8 mouse cellular contexts compared by ENCODE assay signal in the genomic region with DNA sequence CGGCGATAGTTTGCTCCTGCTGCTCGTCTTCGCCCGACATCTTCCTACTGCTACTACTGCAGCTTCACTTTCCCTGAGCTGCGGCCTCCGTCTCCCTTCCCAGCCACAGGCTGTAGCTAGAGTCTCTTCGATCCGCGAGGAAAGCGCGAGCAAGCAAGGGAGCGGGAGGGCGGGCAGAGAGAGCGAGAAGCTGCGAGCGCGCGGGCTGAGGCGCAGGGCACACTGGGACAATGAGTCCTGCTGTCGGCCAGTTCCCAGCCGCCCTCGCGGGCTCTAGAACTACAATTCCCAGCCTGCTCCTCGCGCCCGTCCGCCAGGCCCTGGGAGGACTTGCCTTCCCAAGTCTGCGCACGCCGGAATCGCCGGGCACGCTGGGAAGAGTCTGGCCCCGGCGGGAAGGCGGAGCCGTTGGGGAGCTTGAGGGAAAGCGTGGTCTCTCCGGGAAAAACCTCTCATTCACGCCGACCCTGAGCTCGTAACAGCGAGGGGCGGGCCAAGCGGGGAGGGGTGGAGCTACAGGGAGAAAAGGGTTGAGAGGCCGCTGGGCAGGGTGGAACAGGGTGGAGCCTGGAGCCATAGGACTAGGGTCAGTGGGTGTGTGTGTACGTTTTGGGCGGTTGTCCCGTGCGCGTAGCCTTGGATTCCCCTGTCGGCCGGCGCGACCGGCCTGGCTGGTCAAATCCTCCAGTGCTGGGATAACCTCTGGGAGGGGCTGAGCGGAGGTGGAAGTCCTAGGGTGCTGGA. TPM values are rescaled to one million over a fixed set of nuclear protein-coding genes. Genes with fewer than 3 reads are reported as not detected.
DNase-seq lines count a peak whose midpoint lies in the region; ATAC-seq and TF ChIP-seq lines count a peak whose summit lies in the region.

A gene (minus strand): TSS at position 200 of the 744 bp plus-strand sequence.

- peak; percentile 100 for DNase-seq in brain, embryonic 14.5 days (ENCODE audit: low read depth)
- peak; percentile 99 for DNase-seq in kidney, postnatal 0 days (ENCODE audit: low spot score)
- DNase-seq in liver, embryonic 11.5 days (ENCODE audit: low spot score): peak; percentile 100
- peak; percentile 93 for DNase-seq in naive thymus-derived CD4-positive, alpha-beta T cell, adult 2 months (ENCODE audit: low read depth)

- H3K4me3 ChIP-seq in C2C12 (ENCODE audit: insufficient read depth, poor library complexity, severe bottlenecking): peak within 1 kb of the TSS; percentile 99
- peak within 1 kb of the TSS; percentile 87 for H3K4me3 ChIP-seq in erythroblast, embryonic 14.5 days (replicated peaks)
- peak within 1 kb of the TSS; percentile 86 for H3K4me3 ChIP-seq in heart, embryonic 11.5 days (ENCODE audit: low read depth, low read length)
- peak within 1 kb of the TSS; percentile 69 for H3K4me3 ChIP-seq in kidney, postnatal 0 days (replicated peaks; ENCODE audit: low read depth, low read length)
- peak within 1 kb of the TSS; percentile 91 for H3K4me3 ChIP-seq in liver, embryonic 11.5 days (ENCODE audit: low read depth, low read length)
- H3K4me3 ChIP-seq in stomach, embryonic 14.5 days (ENCODE audit: low read depth, low read length): peak within 1 kb of the TSS; percentile 90

- peak; percentile 97 for ATAC-seq in heart, embryonic 11.5 days (replicated peaks; ENCODE audit: insufficient number of reproducible peaks, low FRiP score, low TSS enrichment)
- ATAC-seq in kidney, postnatal 0 days (replicated peaks; ENCODE audit: low FRiP score, low read depth): peak; percentile 98
- peak; percentile 99 for ATAC-seq in liver, embryonic 11.5 days (replicated peaks; ENCODE audit: low FRiP score)
- peak; percentile 98 for ATAC-seq in stomach, embryonic 14.5 days (ENCODE audit: insufficient number of reproducible peaks, insufficient read depth, low FRiP score, low read depth)

- H3K4me2 ChIP-seq in heart, embryonic 11.5 days: peak within 1 kb of the TSS; percentile 79
- peak within 1 kb of the TSS; percentile 86 for H3K4me2 ChIP-seq in kidney, postnatal 0 days (ENCODE audit: low read length)
- peak within 1 kb of the TSS; percentile 76 for H3K4me2 ChIP-seq in liver, embryonic 11.5 days
- peak within 1 kb of the TSS; percentile 86 for H3K4me2 ChIP-seq in stomach, embryonic 14.5 days (replicated peaks; ENCODE audit: low read depth, low read length)

- H3K79me3 ChIP-seq in C2C12 (ENCODE audit: low read depth): peaks cover 41% of the 10 kb centered on the region

- H3K27me3 ChIP-seq in C2C12 (ENCODE audit: control insufficient read depth, insufficient read depth, insufficient read length): no peaks in the 10 kb centered on the region
- H3K27me3 ChIP-seq in erythroblast, embryonic 14.5 days (ENCODE audit: control insufficient read depth): peaks cover 7% of the 10 kb centered on the region
- no peaks in the 10 kb centered on the region for H3K27me3 ChIP-seq in heart, embryonic 11.5 days (ENCODE audit: control insufficient read depth, insufficient read depth, low read length)
- no peaks in the 10 kb centered on the region for H3K27me3 ChIP-seq in kidney, postnatal 0 days (ENCODE audit: insufficient read depth, low read length)
- H3K27me3 ChIP-seq in liver, embryonic 11.5 days (replicated peaks; ENCODE audit: control insufficient read depth, insufficient read depth, low read length): no peaks in the 10 kb centered on the region
- no peaks in the 10 kb centered on the region for H3K27me3 ChIP-seq in stomach, embryonic 14.5 days (ENCODE audit: control insufficient read depth, insufficient read depth, low read length)

- peak; percentile 59; the same call in 1 of the 2 replicates for TF ChIP-seq POLR2A in brain, embryonic 14.5 days (IDR thresholded peaks at IDR 0.05; ENCODE audit: borderline replicate concordance, extremely low read depth, insufficient read depth, insufficient read length, poor library complexity, severe bottlenecking)

- H3ac ChIP-seq in C2C12 (ENCODE audit: control insufficient read depth, insufficient read length, low read depth): peak within 1 kb of the TSS; percentile 96

- TF ChIP-seq CTCF in C2C12 (IDR thresholded peaks at IDR 0.05; ENCODE audit: control insufficient read depth, insufficient read depth, insufficient read length): no peak
- TF ChIP-seq CTCF in brain, embryonic 14.5 days (IDR thresholded peaks at IDR 0.05; ENCODE audit: borderline replicate concordance, extremely low read depth, insufficient read depth, insufficient read length): no peak
- TF ChIP-seq CTCF in kidney, postnatal 0 days (IDR thresholded peaks at IDR 0.05; ENCODE audit: low read depth): peak; percentile 11

- peaks cover 49% of the 10 kb centered on the region for H3K79me2 ChIP-seq in C2C12 (ENCODE audit: control insufficient read depth, insufficient read depth)

- peaks cover 39% of the 10 kb centered on the region for H3K36me3 ChIP-seq in C2C12 (ENCODE audit: control insufficient read depth, insufficient read depth)
- H3K36me3 ChIP-seq in erythroblast, embryonic 14.5 days (ENCODE audit: control insufficient read depth): peaks cover 36% of the 10 kb centered on the region
- peaks cover 12% of the 10 kb centered on the region for H3K36me3 ChIP-seq in heart, embryonic 11.5 days (ENCODE audit: control insufficient read depth, insufficient read depth, low read length)
- peaks cover 18% of the 10 kb centered on the region; the same call in 1 of the 2 replicates for H3K36me3 ChIP-seq in kidney, postnatal 0 days (ENCODE audit: insufficient read depth, low read length)
- peaks cover 18% of the 10 kb centered on the region for H3K36me3 ChIP-seq in liver, embryonic 11.5 days (ENCODE audit: control insufficient read depth, insufficient read depth, low read length)
- peaks cover 25% of the 10 kb centered on the region for H3K36me3 ChIP-seq in stomach, embryonic 14.5 days (ENCODE audit: control insufficient read depth, insufficient read depth, low read length)

- H3K27ac ChIP-seq in heart, embryonic 11.5 days (ENCODE audit: low read depth, low read length): peak within 1 kb of the TSS; percentile 94
- H3K27ac ChIP-seq in kidney, postnatal 0 days: peak within 1 kb of the TSS; percentile 79
- peak within 1 kb of the TSS; percentile 89 for H3K27ac ChIP-seq in liver, embryonic 11.5 days (ENCODE audit: low read depth, low read length)
- H3K27ac ChIP-seq in stomach, embryonic 14.5 days (ENCODE audit: low read length): peak within 1 kb of the TSS; percentile 92

- under 1% methylated on average over 58 of the region's 58 CpGs for WGBS in heart, embryonic 11.5 days (ENCODE audit: insufficient replicate concordance)
- WGBS in kidney, postnatal 0 days: under 1% methylated on average over 58 of the region's 58 CpGs
- WGBS in liver, embryonic 11.5 days: under 1% methylated on average over 58 of the region's 58 CpGs
- under 1% methylated on average over 58 of the region's 58 CpGs for WGBS in stomach, embryonic 14.5 days

- H3K9ac ChIP-seq in heart, embryonic 11.5 days (ENCODE audit: low read depth, low read length): peak within 1 kb of the TSS; percentile 93
- H3K9ac ChIP-seq in kidney, postnatal 0 days (ENCODE audit: low read depth, low read length): peak within 1 kb of the TSS; percentile 80
- H3K9ac ChIP-seq in liver, embryonic 11.5 days (ENCODE audit: low read depth, low read length): peak within 1 kb of the TSS; percentile 97
- H3K9ac ChIP-seq in stomach, embryonic 14.5 days (replicated peaks; ENCODE audit: low read depth, low read length): peak within 1 kb of the TSS; percentile 79

- no peaks in the 10 kb centered on the region for H3K9me3 ChIP-seq in erythroblast, embryonic 14.5 days (ENCODE audit: control insufficient read depth, low read length)
- H3K9me3 ChIP-seq in heart, embryonic 11.5 days (replicated peaks; ENCODE audit: control insufficient read depth, low read length): no peaks in the 10 kb centered on the region
- no peaks in the 10 kb centered on the region for H3K9me3 ChIP-seq in kidney, postnatal 0 days (replicated peaks; ENCODE audit: low read length)
- no peaks in the 10 kb centered on the region for H3K9me3 ChIP-seq in liver, embryonic 11.5 days (ENCODE audit: control insufficient read depth, low read length)
- H3K9me3 ChIP-seq in stomach, embryonic 14.5 days (ENCODE audit: control insufficient read depth, low read depth, low read length): no peaks in the 10 kb centered on the region

- H3K4me1 ChIP-seq in erythroblast, embryonic 14.5 days (ENCODE audit: control insufficient read depth): peaks cover 42% of the 10 kb centered on the region
- peaks cover 5% of the 10 kb centered on the region; the same call in 1 of the 2 replicates for H3K4me1 ChIP-seq in heart, embryonic 11.5 days (ENCODE audit: control insufficient read depth, insufficient read depth, low read length)
- H3K4me1 ChIP-seq in kidney, postnatal 0 days (replicated peaks; ENCODE audit: insufficient read depth, low read length): 0 out of 2 replicates have a peak, but pooled peaks cover 8% of the 10 kb centered on the region
- H3K4me1 ChIP-seq in liver, embryonic 11.5 days (replicated peaks; ENCODE audit: control insufficient read depth, insufficient read depth, low read length): peaks cover 9% of the 10 kb centered on the region; the same call in 1 of the 2 replicates
- H3K4me1 ChIP-seq in stomach, embryonic 14.5 days (ENCODE audit: control insufficient read depth, insufficient read depth, low read length): peaks cover 12% of the 10 kb centered on the region

TF ChIP-seq in C2C12, 6 proteins besides CTCF, POLR2A, EP300 and RAD21:
- TF ChIP-seq MYOD1 (IDR thresholded peaks at IDR 0.05; ENCODE audit: control insufficient read depth, insufficient read length, low read depth): no peak
- no peak for TF ChIP-seq FOSL1 (IDR thresholded peaks at IDR 0.05; ENCODE audit: insufficient read depth, low read length, poor library complexity, severe bottlenecking)
- no peak for TF ChIP-seq CEBPB (IDR thresholded peaks at IDR 0.05; ENCODE audit: low read depth)
- TF ChIP-seq USF1 (IDR thresholded peaks at IDR 0.05; ENCODE audit: low read depth): no peak
- TF ChIP-seq MAX (IDR thresholded peaks at IDR 0.05): peak; percentile 87
- TF ChIP-seq MYOG (IDR thresholded peaks at IDR 0.05; ENCODE audit: control insufficient read depth, extremely low read depth, insufficient read length): no peak

RNA-seq across cellular contexts. Expression of the gene that starts here (rescaled TPM):
- 232 TPM for polyA plus RNA-seq in C2C12 (2012; fragmentation: generic; extraction: Trizol)
- 117 and 123 TPM in 2 replicates for polyA plus RNA-seq in brain, embryonic 14.5 days (2012; rRNA removed)
- 39.3 and 42.3 TPM in 2 replicates for polyA plus RNA-seq in erythroblast, embryonic 14.5 days (2012)
- polyA plus RNA-seq in heart, embryonic 11.5 days (2014; fragmentation: Nextera tagmentation; extraction: Ambion mirVana): 162 and 163 TPM in 2 replicates
- polyA plus RNA-seq in kidney, postnatal 0 days (2015; fragmentation: Nextera tagmentation; extraction: Ambion mirVana): 124 and 132 TPM in 2 replicates
- polyA plus RNA-seq in liver, embryonic 11.5 days (2014; fragmentation: Nextera tagmentation; extraction: Ambion mirVana): 384 and 397 TPM in 2 replicates
- polyA plus RNA-seq in stomach, embryonic 14.5 days (2014; fragmentation: Nextera tagmentation; extraction: Ambion mirVana): 210 and 218 TPM in 2 replicates

Comparison
In these comparisons a context has a peak if more than half of its experiments do, and no peak if none do; other contexts are left out.
1. Peak in every context shown above with its lines: DNase-seq, ATAC-seq, H3K4me3 ChIP-seq and H3K27ac ChIP-seq.